Mouse (Mus musculus): ENCODE measurements around the gene Iqschfp. TPM values are rescaled to one million over a fixed set of nuclear protein-coding genes. Genes with fewer than 3 reads are reported as not detected.

The Iqschfp gene
- polyA plus RNA-seq, 1 experiment, result not detected

- H3K4me1 ChIP-seq, result no peaks in the 10 kb centered on the region
- no peak for TF ChIP-seq GATA1 (IDR thresholded peaks at IDR 0.05; ENCODE audit: borderline replicate concordance, low read length)
- H3K9me3 ChIP-seq, result no peaks in the 10 kb centered on the region
- no peak overlapping the region for H3K4me3 ChIP-seq (replicated peaks)
- H3K36me3 ChIP-seq (replicated peaks; ENCODE audit: low read length), result no peaks in the 10 kb centered on the region
- peaks cover 3% of the 10 kb centered on the region for H3K27me3 ChIP-seq (replicated peaks)
Measured at GRCm38 (mm10) chr3:68246154-68246553, 354.1 kb downstream of the Iqschfp start.

- H3K4me1 ChIP-seq, result no peaks in the 10 kb centered on the region
- no peaks in the 10 kb centered on the region for H3K27me3 ChIP-seq (replicated peaks)
- no peak overlapping the region for H3K4me3 ChIP-seq (replicated peaks)
- H3K36me3 ChIP-seq (replicated peaks; ENCODE audit: low read length), result no peaks in the 10 kb centered on the region
- H3K9me3 ChIP-seq, result no peaks in the 10 kb centered on the region
- TF ChIP-seq FLI1 (IDR thresholded peaks at IDR 0.05; ENCODE audit: low read length) (no peak), GATA1 (IDR thresholded peaks at IDR 0.05; ENCODE audit: borderline replicate concordance, low read length) (no peak)
Measured at GRCm38 (mm10) chr3:68250589-68250988, 358.6 kb downstream of the Iqschfp start.

- no peaks in the 10 kb centered on the region for H3K4me1 ChIP-seq
- no peaks in the 10 kb centered on the region for H3K27me3 ChIP-seq (replicated peaks)
- no peak overlapping the region for H3K4me3 ChIP-seq (replicated peaks)
- TF ChIP-seq GATA1 (IDR thresholded peaks at IDR 0.05; ENCODE audit: borderline replicate concordance, low read length), result no peak
- TF ChIP-seq FLI1 (IDR thresholded peaks at IDR 0.05; ENCODE audit: low read length), result no peak
- H3K9me3 ChIP-seq, result no peaks in the 10 kb centered on the region
- no peaks in the 10 kb centered on the region for H3K36me3 ChIP-seq (replicated peaks; ENCODE audit: low read length)
Measured at GRCm38 (mm10) chr3:68252335-68252734, 360.3 kb downstream of the Iqschfp start.

- no peak overlapping the region for H3K4me3 ChIP-seq (replicated peaks)
- no peak for TF ChIP-seq FLI1 (IDR thresholded peaks at IDR 0.05; ENCODE audit: low read length)
- TF ChIP-seq GATA1 (IDR thresholded peaks at IDR 0.05; ENCODE audit: borderline replicate concordance, low read length), result no peak
- H3K9me3 ChIP-seq, result no peaks in the 10 kb centered on the region
Measured at GRCm38 (mm10) chr3:68262304-68262703, 370.3 kb downstream of the Iqschfp start.

GRCm38 (mm10) chr3:68267905-68268304 lies 375.9 kb downstream of the Iqschfp start:
- peaks cover 5% of the 10 kb centered on the region; the same call in 1 of the 2 replicates for H3K9me3 ChIP-seq
- no peak overlapping the region for H3K4me3 ChIP-seq (replicated peaks)
- H3K27me3 ChIP-seq (replicated peaks), result peaks cover 2% of the 10 kb centered on the region
- H3K36me3 ChIP-seq (replicated peaks; ENCODE audit: low read length), result no peaks in the 10 kb centered on the region
- peaks cover 10% of the 10 kb centered on the region for H3K4me1 ChIP-seq
- TF ChIP-seq FLI1 (IDR thresholded peaks at IDR 0.05; ENCODE audit: low read length) (no peak), GATA1 (IDR thresholded peaks at IDR 0.05; ENCODE audit: borderline replicate concordance, low read length) (no peak)

More at GRCm38 (mm10) chr3:68262304-68262703, 370.3 kb downstream of the Iqschfp start:
- Histone ChIP-seq H3K36me3 (replicated peaks; ENCODE audit: low read length) (no peaks in the 10 kb centered on the region), H3K4me1 (no peaks in the 10 kb centered on the region), H3K27me3 (replicated peaks) (no peaks in the 10 kb centered on the region)

- Histone ChIP-seq H3K4me3 (replicated peaks) (no peak overlapping the region), H3K27me3 (replicated peaks) (peaks cover 2% of the 10 kb centered on the region), H3K4me1 (peaks cover 14% of the 10 kb centered on the region), H3K36me3 (replicated peaks; ENCODE audit: low read length) (no peaks in the 10 kb centered on the region), H3K9me3 (peaks cover 5% of the 10 kb centered on the region; the same call in 1 of the 2 replicates)
- TF ChIP-seq FLI1 (IDR thresholded peaks at IDR 0.05; ENCODE audit: low read length) (no peak), GATA1 (IDR thresholded peaks at IDR 0.05; ENCODE audit: borderline replicate concordance, low read length) (no peak)
Measured at GRCm38 (mm10) chr3:68269251-68269650, 377.2 kb downstream of the Iqschfp start.

- Histone ChIP-seq H3K36me3 (replicated peaks; ENCODE audit: low read length) (no peaks in the 10 kb centered on the region), H3K9me3 (peaks cover 5% of the 10 kb centered on the region; the same call in 1 of the 2 replicates), H3K4me1 (peaks cover 19% of the 10 kb centered on the region), H3K4me3 (replicated peaks) (no peak overlapping the region), H3K27me3 (replicated peaks) (peaks cover 2% of the 10 kb centered on the region)
- TF ChIP-seq FLI1 (IDR thresholded peaks at IDR 0.05; ENCODE audit: low read length), result no peak
- no peak for TF ChIP-seq GATA1 (IDR thresholded peaks at IDR 0.05; ENCODE audit: borderline replicate concordance, low read length)
Measured at GRCm38 (mm10) chr3:68270246-68270645, 378.2 kb downstream of the Iqschfp start.

GRCm38 (mm10) chr3:68271457-68271856 lies 379.4 kb downstream of the Iqschfp start:
- TF ChIP-seq FLI1 (IDR thresholded peaks at IDR 0.05; ENCODE audit: low read length), result no peak
- no peak for TF ChIP-seq GATA1 (IDR thresholded peaks at IDR 0.05; ENCODE audit: borderline replicate concordance, low read length)
- peaks cover 19% of the 10 kb centered on the region for H3K4me1 ChIP-seq
- peaks cover 5% of the 10 kb centered on the region; the same call in 1 of the 2 replicates for H3K9me3 ChIP-seq
- no peaks in the 10 kb centered on the region for H3K36me3 ChIP-seq (replicated peaks; ENCODE audit: low read length)
- H3K4me3 ChIP-seq (replicated peaks), result no peak overlapping the region
- H3K27me3 ChIP-seq (replicated peaks), result peaks cover 2% of the 10 kb centered on the region

- H3K36me3 ChIP-seq (replicated peaks; ENCODE audit: low read length), result no peaks in the 10 kb centered on the region
- H3K4me3 ChIP-seq (replicated peaks), result peak overlapping the region; percentile 71
- TF ChIP-seq FLI1 (IDR thresholded peaks at IDR 0.05; ENCODE audit: low read length) (no peak), GATA1 (IDR thresholded peaks at IDR 0.05; ENCODE audit: borderline replicate concordance, low read length) (no peak)
- peaks cover 19% of the 10 kb centered on the region for H3K4me1 ChIP-seq
- H3K9me3 ChIP-seq, result peaks cover 5% of the 10 kb centered on the region; the same call in 1 of the 2 replicates
- H3K27me3 ChIP-seq (replicated peaks), result peaks cover 2% of the 10 kb centered on the region
Measured at GRCm38 (mm10) chr3:68271881-68272280, 379.8 kb downstream of the Iqschfp start.

GRCm38 (mm10) chr3:68282844-68283594 lies 391.0 kb downstream of the Iqschfp start:
- TF ChIP-seq FLI1 (IDR thresholded peaks at IDR 0.05; ENCODE audit: low read length) (no peak), GATA1 (IDR thresholded peaks at IDR 0.05; ENCODE audit: borderline replicate concordance, low read length) (no peak)
- Histone ChIP-seq H3K36me3 (replicated peaks; ENCODE audit: low read length) (no peaks in the 10 kb centered on the region), H3K4me1 (no peaks in the 10 kb centered on the region), H3K27me3 (replicated peaks) (no peaks in the 10 kb centered on the region), H3K9me3 (no peaks in the 10 kb centered on the region), H3K4me3 (replicated peaks) (no peak overlapping the region)

All from megakaryocyte, embryonic 14.5 days (primary cell).